Mouse (Mus musculus): ENCODE data around the gene Trmt112.
A peak's percentile ranks its signal among the peaks of the same experiment; 100 is the strongest.

DNA sequence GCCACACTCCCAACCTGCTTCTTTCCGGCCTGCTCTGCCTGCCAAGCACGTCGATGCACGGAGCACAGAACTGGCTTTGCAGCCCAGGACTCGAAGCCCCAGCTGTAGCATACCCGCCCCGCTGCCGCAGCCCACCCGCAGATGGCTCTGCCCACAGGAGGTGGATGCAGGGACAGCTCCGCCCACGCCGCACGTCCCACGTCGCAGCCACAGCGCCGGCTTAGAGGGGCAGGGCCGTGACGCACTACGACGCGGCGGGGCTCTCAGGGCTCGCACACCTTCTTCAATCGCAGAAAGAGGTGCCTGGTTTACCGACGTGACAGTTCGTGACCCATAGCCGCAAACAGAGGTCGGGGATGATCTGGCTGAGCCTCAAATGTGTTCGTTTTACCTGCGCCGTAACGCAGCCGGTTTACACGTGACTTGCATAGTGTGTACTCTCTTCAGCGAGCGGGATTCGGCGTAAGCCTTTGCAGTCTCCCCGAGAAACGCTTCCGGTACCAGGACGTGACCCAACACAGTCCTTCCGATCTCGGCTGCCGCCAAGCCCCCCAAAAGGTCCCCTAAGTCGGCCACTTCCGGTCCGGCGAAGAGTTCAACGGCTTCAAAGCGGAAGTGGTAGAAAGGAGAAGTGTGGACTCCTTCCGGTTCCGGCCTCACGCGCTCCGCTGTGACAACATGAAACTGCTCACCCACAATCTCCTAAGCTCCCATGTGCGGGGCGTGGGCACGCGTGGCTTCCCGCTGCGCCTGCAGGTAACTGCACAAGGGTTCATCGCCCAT lies at the start of gene Trmt112, which contains the start of gene Prdx5:
- no peak for TF ChIP-seq CTCF (IDR thresholded peaks at IDR 0.05; ENCODE audit: borderline replicate concordance, insufficient read depth, low read length)
- TF ChIP-seq POLR2A (IDR thresholded peaks at IDR 0.05; ENCODE audit: low read depth, low read length): peak; percentile 94

Data from embryonic fibroblast, embryonic 13.5 days (primary cell).